Mouse (Mus musculus): Measurements from ENCODE around the gene Scd3.
"Not testable (repeated sequence)": the region's sequence is repeated elsewhere in the genome, so short reads cannot be mapped to it uniquely, and the experiment has no call there.

The Scd3 gene

DNA sequence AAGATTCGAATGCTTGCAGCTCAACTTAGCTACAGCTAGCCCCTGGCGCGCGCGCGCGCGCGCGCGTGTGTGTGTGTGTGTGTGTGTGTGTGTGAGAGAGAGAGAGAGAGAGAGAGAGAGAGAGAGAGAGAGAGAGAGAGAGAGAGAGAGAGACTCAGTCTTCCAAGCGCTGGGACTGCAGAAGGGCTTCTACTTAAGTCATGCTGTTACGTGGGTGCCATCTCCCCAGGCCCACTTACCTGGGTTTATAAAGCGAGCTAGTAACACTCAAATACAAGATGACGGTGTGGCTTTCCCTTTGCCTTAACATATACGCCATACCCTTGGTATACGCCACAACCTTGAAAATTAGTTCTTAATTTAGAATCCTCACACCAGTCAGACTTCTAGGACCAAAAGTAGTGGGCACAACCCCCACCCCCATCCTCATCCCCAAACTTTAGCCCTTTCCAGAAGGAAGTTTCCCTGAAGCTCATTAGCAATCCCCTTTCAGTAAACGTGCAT, 64.5 kb downstream of the Scd3 start:
- DNase-seq (ENCODE audit: low read depth, low spot score): no peak

GRCm38 (mm10) chr19:44273711-44274110, 70.6 kb downstream of the Scd3 start:
- no peak for DNase-seq (ENCODE audit: low read depth, low spot score)

DNA sequence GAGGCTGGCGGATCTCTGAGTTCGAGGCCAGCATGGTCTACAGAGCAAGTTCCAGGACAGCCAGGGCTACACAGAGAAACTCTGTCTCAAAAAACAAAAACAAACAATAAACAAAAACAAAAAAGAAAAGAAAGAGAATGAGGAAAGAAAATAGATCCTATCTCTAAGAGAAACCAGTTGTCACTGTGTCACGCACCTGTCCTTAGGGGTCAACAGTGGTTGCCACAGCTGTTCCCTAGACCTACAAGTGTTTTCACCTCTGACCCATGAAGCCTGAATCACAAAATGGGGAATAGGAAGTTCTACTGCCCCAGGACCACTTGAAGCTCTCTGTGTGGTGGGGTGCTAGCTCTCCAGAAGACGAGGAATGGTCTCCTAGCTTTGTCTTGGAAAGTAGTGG, 71.4 kb downstream of the Scd3 start:
- DNase-seq (ENCODE audit: low read depth, low spot score): no peak

DNA sequence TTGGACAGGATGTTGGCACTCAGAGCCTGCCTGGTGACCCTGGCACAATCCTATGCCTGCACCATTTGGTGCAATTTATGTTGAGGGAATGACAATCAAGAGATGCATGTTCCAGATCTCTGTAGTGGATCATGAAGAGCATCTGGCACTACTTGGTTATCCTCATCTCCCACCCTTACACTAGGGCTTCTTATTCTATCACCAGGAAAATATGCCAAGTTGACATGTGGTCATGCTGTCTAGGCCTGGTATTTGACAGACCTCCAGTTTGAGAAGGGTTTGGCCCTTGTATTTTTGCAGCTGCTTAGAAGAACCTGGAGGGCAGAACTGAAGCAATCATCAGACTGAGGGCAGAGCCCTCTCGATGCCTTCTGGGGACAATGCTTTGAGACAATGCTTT, 72.3 kb downstream of the Scd3 start:
- DNase-seq (ENCODE audit: low read depth, low spot score): no peak

DNA sequence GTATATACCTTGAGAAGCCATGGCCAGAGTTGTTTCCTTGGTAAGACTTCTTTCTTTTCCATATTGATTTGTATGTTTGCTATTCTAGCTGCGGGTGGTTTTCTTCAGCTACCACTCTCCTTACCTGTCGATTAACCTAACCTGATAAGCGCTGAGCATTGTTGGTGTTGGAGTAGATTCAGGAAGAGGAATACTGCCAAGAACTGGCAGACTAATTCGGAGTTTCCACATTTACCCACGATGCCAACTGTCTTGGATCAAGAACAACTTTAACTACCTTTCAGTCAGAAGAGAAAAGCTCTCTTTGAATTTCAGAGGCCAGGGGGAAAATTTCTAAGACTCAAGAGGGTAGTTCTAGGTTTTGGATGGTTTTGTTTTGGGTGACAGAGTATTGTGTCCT, 73.8 kb downstream of the Scd3 start:
- no peak for DNase-seq (ENCODE audit: low read depth, low spot score)

- DNase-seq (ENCODE audit: low read depth, low spot score): no peak
These were observed 74.9 kb downstream of the Scd3 start for GRCm38 (mm10) chr19:44277931-44278330.

- DNase-seq (ENCODE audit: low read depth, low spot score): no peak
These were observed 77.7 kb downstream of the Scd3 start for GRCm38 (mm10) chr19:44280755-44281154.

- not testable (repeated sequence) for DNase-seq (ENCODE audit: low read depth, low spot score)
These were observed 78.9 kb downstream of the Scd3 start for GRCm38 (mm10) chr19:44281825-44282447.

- DNase-seq (ENCODE audit: low read depth, low spot score): no peak
These were observed 79.6 kb downstream of the Scd3 start for GRCm38 (mm10) chr19:44282534-44283156.

DNA sequence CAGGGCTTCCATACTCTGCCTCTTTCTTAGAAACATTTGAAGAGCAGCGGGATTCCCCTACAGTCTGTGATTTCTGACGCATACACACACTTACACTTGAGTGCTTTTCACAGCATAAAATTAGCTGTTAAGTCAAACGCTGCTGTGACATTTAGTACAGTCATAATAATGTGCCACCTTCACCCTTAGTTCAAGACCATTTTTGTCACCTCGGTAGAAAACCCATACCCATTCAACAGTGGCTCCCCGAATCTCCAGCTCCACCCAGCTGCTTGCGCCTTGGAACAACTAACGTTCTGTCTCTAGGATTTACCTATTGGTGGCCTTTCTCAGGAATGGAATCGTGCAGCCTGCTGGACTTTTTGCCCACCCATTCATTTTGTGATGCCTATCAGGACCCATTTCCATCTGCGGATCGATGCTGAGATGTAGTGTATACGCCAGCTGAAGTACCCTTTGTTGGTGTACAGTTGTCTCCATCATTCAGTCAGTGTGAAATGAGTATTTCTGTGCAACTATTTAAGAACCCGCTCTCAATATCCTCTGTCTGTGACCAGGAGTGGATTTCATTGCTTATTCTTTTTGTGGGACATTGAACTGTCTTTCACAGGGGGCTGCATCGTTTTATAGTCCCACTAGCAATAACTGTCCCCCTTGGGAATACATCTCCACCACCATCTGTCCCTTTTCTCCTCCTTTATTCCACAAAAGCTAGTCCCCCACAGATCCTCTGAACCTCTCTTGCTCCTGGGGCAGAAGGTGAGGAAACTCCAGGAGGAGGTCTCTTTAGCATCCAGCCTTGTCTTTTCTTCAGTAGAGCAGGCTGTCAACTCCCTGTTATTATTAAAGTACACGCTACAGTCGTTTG, 80.3 kb downstream of the Scd3 start:
- no peak for DNase-seq (ENCODE audit: low read depth, low spot score)

GRCm38 (mm10) chr19:44284025-44284695, 81.1 kb downstream of the Scd3 start:
- DNase-seq (ENCODE audit: low read depth, low spot score): peak; percentile 95

DNA sequence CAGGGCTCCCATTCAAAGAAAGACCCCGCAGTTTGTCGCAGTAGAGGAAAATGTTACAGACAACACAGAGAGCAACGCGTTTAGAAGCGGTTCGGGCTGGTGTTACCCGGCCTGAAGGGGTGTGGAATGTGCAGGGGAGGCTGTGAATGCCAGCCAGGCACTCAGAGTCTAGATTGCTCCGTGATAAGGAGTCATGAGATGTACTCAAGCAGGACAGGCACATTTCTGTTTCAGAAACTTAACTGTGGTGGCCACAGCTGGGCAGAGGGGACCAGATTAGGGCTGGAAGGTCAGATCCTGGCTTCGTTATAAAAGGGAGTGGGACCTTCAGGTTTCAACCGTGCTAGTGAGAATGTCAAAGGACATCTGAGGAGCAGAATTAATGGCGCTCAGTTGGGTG, 81.7 kb downstream of the Scd3 start:
- no peak for DNase-seq (ENCODE audit: low read depth, low spot score)

- no peak for DNase-seq (ENCODE audit: low read depth, low spot score)
These were observed 82.5 kb downstream of the Scd3 start for GRCm38 (mm10) chr19:44285554-44285953.

- no peak for DNase-seq (ENCODE audit: low read depth, low spot score)
These were observed 83.0 kb downstream of the Scd3 start for GRCm38 (mm10) chr19:44286109-44286508.

DNA sequence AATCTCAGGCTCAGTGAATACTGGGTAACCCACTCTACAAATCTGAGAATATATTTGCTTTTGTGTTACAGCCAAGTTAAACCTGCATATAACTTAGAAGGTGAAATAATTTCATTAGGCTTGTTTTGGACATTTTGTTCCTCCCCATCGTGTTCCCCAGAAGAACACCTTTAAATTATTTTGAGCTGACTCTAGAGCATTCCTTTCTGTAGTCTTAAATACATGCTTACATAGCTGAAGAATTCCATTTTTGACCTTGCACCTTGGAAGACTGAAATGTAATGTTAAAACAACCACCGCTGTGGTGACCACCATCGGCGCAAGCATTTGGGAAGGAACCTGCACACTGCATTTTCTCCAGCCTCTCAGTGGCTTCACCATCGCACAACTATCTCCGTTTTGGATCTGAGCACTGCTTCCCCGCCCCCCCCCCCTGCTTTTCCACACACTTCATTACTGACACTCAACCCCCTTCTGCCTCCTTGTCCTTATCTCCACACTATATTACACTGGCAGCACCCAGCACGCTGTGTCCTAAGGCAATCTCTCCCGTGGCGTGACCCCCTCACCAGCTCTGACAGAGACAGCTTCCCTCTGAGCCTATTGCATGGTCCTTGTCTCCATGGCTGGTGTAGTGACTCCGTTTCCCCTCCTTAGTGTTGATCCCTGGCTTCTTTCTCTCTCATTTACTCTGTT, 84.5 kb downstream of the Scd3 start:
- DNase-seq (ENCODE audit: low read depth, low spot score): no peak

DNA sequence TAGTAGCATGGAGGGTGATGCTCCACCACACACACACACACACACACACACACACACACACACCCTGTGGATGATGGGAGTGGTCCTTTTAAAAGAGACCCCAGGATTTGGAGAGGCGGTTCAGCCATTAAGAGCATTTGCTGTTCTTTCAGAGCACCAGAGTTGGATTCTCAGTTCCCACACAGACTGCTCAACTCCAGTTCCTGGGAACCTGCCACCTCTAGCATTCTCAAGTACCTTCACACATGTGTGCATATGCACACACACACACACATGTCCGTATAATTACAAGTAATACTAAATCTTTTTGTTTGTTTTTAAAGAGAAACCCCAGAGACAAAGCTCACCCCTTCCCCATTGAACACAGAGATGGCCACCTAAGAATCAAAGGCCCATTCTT, 89.0 kb downstream of the Scd3 start:
- no peak for DNase-seq (ENCODE audit: low read depth, low spot score)

GRCm38 (mm10) chr19:44292483-44292882, 89.4 kb downstream of the Scd3 start:
- no peak for DNase-seq (ENCODE audit: low read depth, low spot score)

DNA sequence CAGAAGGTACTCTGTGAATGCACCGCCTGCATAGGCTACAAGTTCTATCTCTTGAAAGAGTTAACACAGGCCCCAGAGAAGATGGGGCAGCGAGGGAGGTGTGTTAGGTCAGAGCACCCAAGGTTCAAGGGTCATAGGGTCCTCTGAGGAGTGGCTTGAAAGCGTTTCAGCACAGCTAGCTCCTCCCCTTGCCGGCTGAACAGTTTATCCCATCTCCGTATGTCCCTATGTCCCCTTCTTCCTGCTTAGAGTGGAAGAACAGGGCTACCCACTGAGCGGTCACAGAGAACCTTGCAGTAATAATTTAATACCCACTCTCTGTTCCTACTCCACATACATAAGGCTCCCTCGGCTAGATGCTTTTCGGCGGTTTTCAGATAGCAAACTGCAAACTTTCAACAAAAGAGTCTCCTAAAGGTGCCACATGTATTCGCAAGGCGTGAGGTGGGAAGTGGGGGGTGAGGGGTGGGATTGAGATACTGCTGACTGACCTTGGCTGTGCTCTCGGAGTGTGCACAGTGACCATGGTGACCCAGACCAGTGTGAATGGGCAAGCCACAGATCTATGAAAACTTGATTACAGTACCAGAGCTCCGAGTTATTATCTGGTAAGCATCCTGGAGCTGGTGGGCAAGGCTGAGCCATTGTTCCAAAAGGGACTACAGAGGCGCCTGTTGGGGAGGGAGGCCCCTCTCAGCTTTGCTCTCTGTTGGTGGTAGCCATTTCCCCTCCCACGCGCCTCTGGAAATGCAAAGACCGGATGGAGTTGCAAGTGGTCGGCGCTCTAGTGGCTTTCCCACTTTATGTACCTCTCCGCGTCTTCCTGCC, 90.1 kb downstream of the Scd3 start, which contains the start of gene Scd2:
Gene Scd2 (plus strand): TSS at position 734 of the 828 bp plus-strand sequence.
- no peak for DNase-seq (ENCODE audit: low read depth, low spot score)

Data from retina, postnatal 7 days (tissue).